Mouse (Mus musculus) liver, embryonic 14.5 days (tissue): Measurements from ENCODE around the gene Abca6. TPM values are rescaled to one million over a fixed set of nuclear protein-coding genes. Genes with fewer than 3 reads are reported as not detected.
A peak's percentile ranks its signal among the peaks of the same experiment; 100 is the strongest.

Experiments
- ATAC-seq: fragments of 200-750 bp; cut with Nextera tagmentation; 2 replicates; pipeline ENCODE4 v1.8.0; 2017; ENCODE audit warnings: moderate number of reproducible peaks, mild to moderate bottlenecking, moderate library complexity; ENCODE audit not compliant: insufficient read depth
- DNase-seq, 3 experiments: peaks; one replicate each; pipeline ENCODE4 v3.0.0-alpha.2; 2012 to 2013; ENCODE audit warnings: low read depth in 3 of 3, low spot score in 3 of 3
- H3K27ac ChIP-seq: fragments of 300-500 bp; sonication (generic); 2 replicates; pipeline ENCODE4 v1.5.1; 2014; ENCODE audit warnings: moderate library complexity, mild to moderate bottlenecking, control low read depth, inconsistent platforms
- H3K27me3 ChIP-seq: fragments of 300-500 bp; sonication (generic); 2 replicates; pipeline ENCODE4 v1.6.1; 2014; ENCODE audit warnings: mild to moderate bottlenecking, low read length, moderate library complexity; ENCODE audit not compliant: control insufficient read depth, insufficient read depth
- H3K36me3 ChIP-seq: fragments of 300-500 bp; sonication (generic); replicated peaks from 2 replicates; pipeline ENCODE4 v1.6.1; 2014; ENCODE audit warnings: low read depth; ENCODE audit not compliant: control insufficient read depth, insufficient read depth
- H3K4me1 ChIP-seq, 2 experiments: fragments of 200-500 bp in 1 of 2; fragments of 300-500 bp in 1 of 2; sonication (generic) in 1 of 2; replicated peaks; 2 replicates each; pipeline ENCODE4 v1.6.1; 2012 to 2014; ENCODE audit warnings: antibody characterized with exemption in 1 of 2, inconsistent platforms in 1 of 2, low read length in 1 of 2; ENCODE audit not compliant: control insufficient read depth in 2 of 2, insufficient read depth in 2 of 2
- H3K4me2 ChIP-seq: fragments of 300-500 bp; sonication (generic); 2 replicates; pipeline ENCODE4 v1.6.1; 2014; ENCODE audit warnings: low read depth, mild to moderate bottlenecking, control low read depth, moderate library complexity
- H3K4me3 ChIP-seq, 2 experiments: fragments of 200-500 bp in 1 of 2; fragments of 300-500 bp in 1 of 2; sonication (generic) in 1 of 2; 2 replicates each; pipeline ENCODE4 v1.5.1; 2012 to 2014; ENCODE audit warnings: low read depth in 2 of 2, low read length in 2 of 2, mild to moderate bottlenecking in 2 of 2, control low read depth in 1 of 2, inconsistent platforms in 1 of 2, moderate library complexity in 1 of 2; ENCODE audit not compliant: insufficient read depth in 1 of 2
- H3K9ac ChIP-seq: fragments of 300-500 bp; sonication (generic); replicated peaks from 2 replicates; pipeline ENCODE4 v1.6.1; 2014; ENCODE audit warnings: mild to moderate bottlenecking, control low read depth, moderate library complexity
- H3K9me3 ChIP-seq: fragments of 300-500 bp; sonication (generic); 2 replicates; pipeline ENCODE4 v1.6.1; 2016; ENCODE audit warnings: low read length, mixed read lengths; ENCODE audit not compliant: control insufficient read depth
- CTCF ChIP-seq: IDR thresholded peaks from 2 replicates; pipeline ENCODE4 v1.5.1; 2016; ENCODE audit warnings: antibody characterized with exemption, low read depth, control low read depth
- EP300 ChIP-seq: IDR thresholded peaks from 2 replicates; pipeline ENCODE4 v1.6.1; 2016; ENCODE audit warnings: antibody characterized with exemption, low read depth
- WGBS: fragments of 180-500 bp; shearing (Covaris S2); extraction: QIAGEN DNeasy Blood & Tissue Kit; methylation state at CpG from one replicate; pipeline ENCODE4 v1.1.7; 2014; ENCODE audit not compliant: insufficient replicate concordance; 5-methylcytosine and 5-hydroxymethylcytosine counted together
- polyA plus RNA-seq, 2 experiments: library from polyadenylated mRNA; depleted of rRNA in 1 of 2; stranded (reverse) in 1 of 2; unstranded in 1 of 2; fragments of >200 nt; fragmentation: Nextera tagmentation in 1 of 2; extraction: Ambion mirVana in 1 of 2; gene quantifications; 2 replicates each; pipeline versions ENCODE4 v1.2.1 to v1.2.3; 2012 to 2014

The Abca6 gene
- polyA plus RNA-seq, 2 experiments: 2.5 to 4.2 TPM

DNA sequence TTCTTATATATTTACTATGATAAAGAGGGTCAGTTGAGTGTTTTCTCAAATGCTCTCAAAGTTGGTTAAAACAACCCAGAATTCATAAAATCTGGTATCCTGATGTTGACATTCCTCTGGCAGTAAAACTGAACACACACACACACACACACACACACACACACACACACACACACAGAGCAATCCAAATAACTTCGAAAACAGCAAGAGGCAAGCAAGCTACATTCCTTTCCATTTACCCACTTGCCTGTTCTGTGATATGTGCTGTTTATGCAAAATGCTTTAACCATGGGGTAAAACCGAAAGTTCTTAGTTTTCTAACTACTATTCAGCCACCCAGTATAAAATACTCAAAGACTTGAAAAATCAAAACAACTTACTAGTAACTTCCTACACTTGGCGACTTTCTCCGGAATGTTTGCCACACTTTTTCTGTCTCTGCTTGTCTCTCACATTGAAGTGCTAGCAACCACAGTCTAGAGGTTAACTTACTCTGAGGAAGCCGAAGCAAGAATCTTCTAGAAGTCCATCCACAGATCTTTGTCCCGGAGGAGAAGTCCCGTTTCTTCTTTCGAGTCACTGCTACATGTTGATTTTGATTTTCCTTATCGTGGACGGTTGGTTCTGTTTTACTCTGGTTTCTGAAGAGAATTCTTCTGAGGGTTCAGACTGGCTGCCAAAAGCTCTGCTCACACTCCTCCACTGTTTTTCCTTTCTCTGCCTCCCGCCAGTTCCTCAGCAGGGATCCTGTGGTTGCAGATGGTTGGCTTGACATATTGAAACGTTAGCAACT lies 83.9 kb downstream of the Abca6 start, which contains the start of gene Abca9:
TSS of gene Abca9 (minus strand) at position 738 of the 793 bp plus-strand sequence.
- DNase-seq (no peak), ATAC-seq (no peak)
- Histone ChIP-seq H3K4me3 (no peak within 1 kb of the TSS), H3K9ac (no peak within 1 kb of the TSS), H3K36me3 (no peaks in the 10 kb centered on the region), H3K4me1 (no peaks in the 10 kb centered on the region), H3K9me3 (no peaks in the 10 kb centered on the region), H3K27ac (no peak within 1 kb of the TSS), H3K4me2 (no peak within 1 kb of the TSS), H3K27me3 (no peaks in the 10 kb centered on the region)
- 45% methylated on average over 12 of the region's 12 CpGs for WGBS
- TF ChIP-seq CTCF (no peak), EP300 (no peak)

GRCm38 (mm10) chr11:110165822-110166221 lies 85.8 kb downstream of the Abca6 start:
- Histone ChIP-seq H3K27ac (no peak overlapping the region), H3K4me3 (no peak overlapping the region), H3K9me3 (no peaks in the 10 kb centered on the region), H3K27me3 (no peaks in the 10 kb centered on the region), H3K9ac (no peak overlapping the region), H3K4me2 (no peak overlapping the region), H3K36me3 (no peaks in the 10 kb centered on the region), H3K4me1 (no peaks in the 10 kb centered on the region)
- TF ChIP-seq CTCF: no peak
- no peak for TF ChIP-seq EP300
- WGBS: 13% methylated on average over 3 of the region's 3 CpGs
- ATAC-seq (0 out of 2 replicates have a peak, but pooled peaks have one; percentile 50), DNase-seq (peak in 1 of 3 experiments; percentile 32)

DNA sequence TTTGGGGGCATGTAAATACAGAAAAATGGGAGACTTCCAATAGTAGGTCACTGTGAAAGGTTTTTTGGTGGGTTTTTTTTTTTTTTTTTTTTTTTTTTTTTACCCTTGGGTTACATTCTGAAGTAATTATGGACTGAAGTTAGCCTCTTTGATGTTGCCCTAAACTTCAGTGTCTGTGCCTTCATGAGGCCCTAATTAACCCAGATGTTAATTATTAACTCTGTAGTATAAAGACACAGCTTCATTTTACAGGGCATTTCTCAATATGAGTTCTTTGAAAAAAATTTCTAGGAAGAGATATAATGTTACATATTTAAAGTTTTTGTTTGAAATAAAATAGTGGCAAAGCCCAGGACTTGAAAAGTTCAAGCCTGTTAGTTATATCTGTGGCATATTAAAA lies 86.2 kb downstream of the Abca6 start:
- Histone ChIP-seq H3K9ac (no peak overlapping the region), H3K36me3 (no peaks in the 10 kb centered on the region), H3K4me3 (no peak overlapping the region), H3K4me1 (no peaks in the 10 kb centered on the region), H3K9me3 (no peaks in the 10 kb centered on the region), H3K4me2 (no peak overlapping the region), H3K27me3 (no peaks in the 10 kb centered on the region), H3K27ac (no peak overlapping the region)
- DNase-seq (no peak), ATAC-seq (no peak)
- TF ChIP-seq EP300: no peak
- no peak for TF ChIP-seq CTCF

DNA sequence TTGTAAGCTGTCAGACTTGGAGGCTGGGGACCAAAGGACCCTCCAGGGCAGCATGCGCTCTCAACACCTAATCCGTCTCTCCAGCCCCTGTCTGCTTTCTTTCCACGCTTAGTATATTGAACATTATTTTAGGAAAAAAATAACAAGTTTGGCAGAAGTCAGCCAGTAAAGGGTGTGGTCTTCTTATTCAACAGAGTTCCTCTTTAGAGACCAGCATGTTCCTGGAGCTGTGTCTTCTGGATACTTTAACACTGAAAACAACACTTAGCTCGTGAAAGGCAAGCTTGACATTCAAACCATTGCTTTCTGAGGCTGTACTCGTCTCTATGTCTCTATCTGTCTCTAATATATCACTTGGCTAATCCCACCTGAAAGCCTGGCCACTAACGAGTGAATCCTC lies 94.5 kb downstream of the Abca6 start:
- H3K36me3 ChIP-seq: no peaks in the 10 kb centered on the region
- H3K4me3 ChIP-seq: no peak overlapping the region
- H3K27ac ChIP-seq: no peak overlapping the region
- ATAC-seq: no peak
- no peaks in the 10 kb centered on the region for H3K4me1 ChIP-seq
- TF ChIP-seq CTCF (no peak), EP300 (no peak)
- H3K4me2 ChIP-seq: no peak overlapping the region
- H3K9ac ChIP-seq: no peak overlapping the region
- 53% methylated on average over 6 of the region's 6 CpGs for WGBS
- H3K9me3 ChIP-seq: no peaks in the 10 kb centered on the region
- DNase-seq: no peak
- no peaks in the 10 kb centered on the region for H3K27me3 ChIP-seq

DNA sequence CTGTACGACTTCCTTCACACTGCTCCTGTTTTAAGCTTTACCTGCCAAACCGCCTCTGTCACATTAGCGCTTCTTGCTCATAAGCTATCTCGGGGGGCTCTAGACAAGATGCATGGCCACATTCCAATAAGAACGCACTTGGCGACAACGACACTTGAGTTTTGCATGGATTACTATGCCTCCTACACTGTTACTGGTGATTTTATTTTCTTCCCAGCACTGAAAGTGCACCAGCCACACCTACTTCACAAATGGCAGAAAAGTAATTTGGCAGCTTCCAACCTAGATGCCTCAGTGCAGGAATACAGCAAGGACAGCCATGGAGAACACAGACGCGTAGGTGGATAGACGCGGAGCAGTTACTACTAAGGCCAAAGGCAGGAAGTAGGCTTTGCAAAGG lies 95.6 kb downstream of the Abca6 start:
- TF ChIP-seq CTCF (no peak), EP300 (no peak)
- no peak overlapping the region for H3K27ac ChIP-seq
- no peaks in the 10 kb centered on the region for H3K36me3 ChIP-seq
- no peaks in the 10 kb centered on the region for H3K27me3 ChIP-seq
- no peaks in the 10 kb centered on the region for H3K4me1 ChIP-seq
- H3K9ac ChIP-seq: no peak overlapping the region
- ATAC-seq (no peak), DNase-seq (no peak)
- H3K9me3 ChIP-seq: no peaks in the 10 kb centered on the region
- WGBS: 80% methylated on average over 11 of the region's 11 CpGs
- no peak overlapping the region for H3K4me3 ChIP-seq
- H3K4me2 ChIP-seq: no peak overlapping the region
